Mouse (Mus musculus) CH12.LX (cell line): ENCODE measurements around the gene Gm815.

Source experiments
- BHLHE40 ChIP-seq: IDR thresholded peaks from 2 replicates; pipeline ENCODE4 v1.6.1; 2011; ENCODE audit warnings: mild to moderate bottlenecking, low read depth, low read length, improper control_type of control experiment
- CHD1 ChIP-seq: IDR thresholded peaks from 2 replicates; pipeline ENCODE4 v1.6.1; 2012; ENCODE audit warnings: low read depth, low read length, improper control_type of control experiment, inconsistent platforms
- CTCF ChIP-seq, 2 experiments: IDR thresholded peaks in 1 of 2; conservative IDR thresholded peaks in 1 of 2; 2 replicates each; pipeline ENCODE4 v1.5.1; 2011 to 2012; ENCODE audit warnings: low read depth in 2 of 2, low read length in 2 of 2, improper control_type of control experiment in 1 of 2, inconsistent platforms in 1 of 2, mild to moderate bottlenecking in 1 of 2, moderate library complexity in 1 of 2
- EP300 ChIP-seq: IDR thresholded peaks from 2 replicates; pipeline ENCODE4 v1.6.1; 2011; ENCODE audit warnings: low read length, improper control_type of control experiment
- ETS1 ChIP-seq: conservative IDR thresholded peaks from 2 replicates; pipeline ENCODE4 v1.6.1; 2012; ENCODE audit warnings: low read depth, mild to moderate bottlenecking, inconsistent platforms, low read length, improper control_type of control experiment, moderate library complexity
- IRF4 ChIP-seq: IDR thresholded peaks from 2 replicates; pipeline ENCODE4 v1.6.1; 2014; ENCODE audit warnings: low read depth, mild to moderate bottlenecking, inconsistent platforms, low read length, improper control_type of control experiment
- MAFK ChIP-seq: IDR thresholded peaks from 2 replicates; pipeline ENCODE4 v1.6.1; 2011; ENCODE audit warnings: low read length, improper control_type of control experiment; ENCODE audit not compliant: insufficient replicate concordance
- NRF1 ChIP-seq: IDR thresholded peaks from 2 replicates; pipeline ENCODE4 v1.6.1; 2014; ENCODE audit warnings: low read depth, mild to moderate bottlenecking, inconsistent platforms, low read length, improper control_type of control experiment, moderate library complexity
- POLR2A ChIP-seq: IDR thresholded peaks from 2 replicates; pipeline ENCODE4 v1.6.1; 2011; ENCODE audit warnings: low read depth, mild to moderate bottlenecking, improper control_type of control experiment, low read length
- SIN3A ChIP-seq: IDR thresholded peaks from 2 replicates; pipeline ENCODE4 v1.6.1; 2012; ENCODE audit warnings: low read length, improper control_type of control experiment, inconsistent platforms
- TCF12 ChIP-seq: IDR thresholded peaks from 2 replicates; pipeline ENCODE4 v1.6.1; 2014; ENCODE audit warnings: low read depth, mild to moderate bottlenecking, inconsistent platforms, low read length, improper control_type of control experiment
- USF1 ChIP-seq: IDR thresholded peaks from 2 replicates; pipeline ENCODE4 v1.6.1; 2014; ENCODE audit warnings: low read depth, mild to moderate bottlenecking, inconsistent platforms, low read length, improper control_type of control experiment

DNA sequence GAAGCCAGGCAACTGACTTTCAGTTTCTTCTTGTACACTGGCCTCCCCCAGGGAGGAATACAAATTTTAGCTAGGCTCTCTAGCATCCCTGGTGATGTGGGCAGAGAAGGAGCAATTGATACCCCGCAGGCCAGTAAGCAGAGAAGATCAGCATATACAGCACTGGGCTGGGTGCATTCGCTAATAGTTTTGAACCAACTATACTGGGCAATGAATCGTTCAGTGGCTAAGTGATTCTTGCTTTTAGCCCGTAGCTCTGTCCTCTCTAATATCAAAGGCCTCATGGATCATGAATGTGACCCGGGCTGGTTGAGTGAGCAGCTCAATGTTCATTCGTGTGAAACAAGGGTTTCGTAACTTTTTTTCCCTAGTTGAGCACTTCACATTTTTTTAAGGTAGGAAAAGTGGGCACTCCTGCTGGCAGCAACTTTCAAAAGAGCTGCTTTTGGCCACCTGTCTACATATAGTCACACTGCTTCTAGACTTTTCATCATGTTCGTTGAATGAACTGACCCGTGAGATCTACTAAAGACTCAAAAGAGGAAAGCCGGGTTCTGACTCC lies 3.7 kb upstream of the Gm815 start:
- TF ChIP-seq SIN3A (no peak), CTCF (conservative IDR thresholded peaks at IDR 0.05 in 1 of 2, IDR thresholded peaks at IDR 0.05 in 1 of 2; ENCODE audit: low read depth in 2 of 2, low read length in 2 of 2) (no peak), NRF1 (no peak), CHD1 (no peak), TCF12 (no peak), ETS1 (no peak), USF1 (no peak), EP300 (no peak), MAFK (no peak), POLR2A (no peak), IRF4 (no peak), BHLHE40 (no peak)
